Mouse (Mus musculus) embryonic facial prominence, embryonic 13.5 days (tissue): ENCODE results near the gene Dolpp1. TPM values are rescaled to one million over a fixed set of nuclear protein-coding genes. Genes with fewer than 3 reads are reported as not detected.

Experiments
- ATAC-seq: fragments of 200-750 bp; cut with Nextera tagmentation; 2 replicates; pipeline ENCODE4 v1.8.0; 2017; ENCODE audit warnings: low read depth; ENCODE audit not compliant: insufficient number of reproducible peaks, insufficient read depth, low FRiP score, low TSS enrichment
- H3K27ac ChIP-seq: fragments of 300-500 bp; sonication (generic); 2 replicates; pipeline ENCODE4 v1.5.1; 2015; ENCODE audit warnings: moderate library complexity, mild to moderate bottlenecking, inconsistent platforms
- H3K27me3 ChIP-seq: fragments of 300-500 bp; sonication (generic); 2 replicates; pipeline ENCODE4 v1.6.1; 2015; ENCODE audit warnings: mild to moderate bottlenecking, inconsistent platforms
- H3K36me3 ChIP-seq: fragments of 300-500 bp; sonication (generic); 2 replicates; pipeline ENCODE4 v1.6.1; 2015; ENCODE audit warnings: mild to moderate bottlenecking, inconsistent platforms
- H3K4me1 ChIP-seq: fragments of 300-500 bp; sonication (generic); 2 replicates; pipeline ENCODE4 v1.6.1; 2015; ENCODE audit warnings: inconsistent platforms
- H3K4me2 ChIP-seq: fragments of 300-500 bp; sonication (generic); 2 replicates; pipeline ENCODE4 v1.6.1; 2015; ENCODE audit warnings: moderate library complexity, mild to moderate bottlenecking, inconsistent platforms
- H3K4me3 ChIP-seq: fragments of 300-500 bp; sonication (generic); 2 replicates; pipeline ENCODE4 v1.5.1; 2015; ENCODE audit warnings: mild to moderate bottlenecking, inconsistent platforms
- H3K9ac ChIP-seq: fragments of 300-500 bp; sonication (generic); 2 replicates; pipeline ENCODE4 v1.6.1; 2015; ENCODE audit warnings: mild to moderate bottlenecking, inconsistent platforms
- H3K9me3 ChIP-seq: fragments of 300-500 bp; sonication (generic); 2 replicates; pipeline ENCODE4 v1.6.1; 2016; ENCODE audit warnings: inconsistent platforms
- WGBS: fragments of 180-500 bp; shearing (Covaris S2); methylation state at CpG from one replicate; pipeline ENCODE4 v1.1.7; 2015; ENCODE audit warnings: mixed read lengths; 5-methylcytosine and 5-hydroxymethylcytosine counted together
- polyA plus RNA-seq: library from polyadenylated mRNA; unstranded; fragments of >200 nt; fragmentation: Nextera tagmentation; extraction: Ambion mirVana; gene quantifications from 2 replicates; pipeline ENCODE4 v1.2.1, GENCODE M21; 2015

The Dolpp1 gene
- polyA plus RNA-seq, 1 experiment from 2014 or later = 34.9 TPM

GRCm38 (mm10) chr2:30358533-30359531 is 33.2 kb upstream of the Dolpp1 start, which contains the start of gene Sh3glb2:
TSS of gene Sh3glb2 (minus strand) at chr2:30359337.
- peaks cover 16% of the 10 kb centered on the region for H3K36me3 ChIP-seq
- peak within 1 kb of the TSS; percentile 97 for H3K4me2 ChIP-seq
- no peaks in the 10 kb centered on the region for H3K9me3 ChIP-seq
- WGBS = 2% methylated on average over 66 of the region's 73 CpGs
- H3K27ac ChIP-seq = peak within 1 kb of the TSS; percentile 57
- H3K9ac ChIP-seq = peak within 1 kb of the TSS; percentile 85
- peaks cover 24% of the 10 kb centered on the region for H3K4me1 ChIP-seq
- no peaks in the 10 kb centered on the region for H3K27me3 ChIP-seq
- H3K4me3 ChIP-seq = peak within 1 kb of the TSS; percentile 84
- peak; percentile 61 for ATAC-seq

GRCm38 (mm10) chr2:30360626-30361025 is 31.4 kb upstream of the Dolpp1 start:
- no peak overlapping the region for H3K9ac ChIP-seq
- peaks cover 35% of the 10 kb centered on the region for H3K4me1 ChIP-seq
- H3K27ac ChIP-seq = no peak overlapping the region
- H3K4me2 ChIP-seq = no peak overlapping the region
- 81% methylated on average over 10 of the region's 10 CpGs for WGBS
- no peak for ATAC-seq
- no peaks in the 10 kb centered on the region for H3K36me3 ChIP-seq
- no peaks in the 10 kb centered on the region for H3K27me3 ChIP-seq
- no peak overlapping the region for H3K4me3 ChIP-seq
- no peaks in the 10 kb centered on the region for H3K9me3 ChIP-seq

GRCm38 (mm10) chr2:30362865-30363264 is 29.2 kb upstream of the Dolpp1 start:
- Histone ChIP-seq H3K27me3 (no peaks in the 10 kb centered on the region), H3K4me1 (peaks cover 24% of the 10 kb centered on the region), H3K4me2 (no peak overlapping the region), H3K9me3 (no peaks in the 10 kb centered on the region), H3K36me3 (peaks cover 14% of the 10 kb centered on the region), H3K9ac (no peak overlapping the region), H3K4me3 (no peak overlapping the region), H3K27ac (no peak overlapping the region)
- ATAC-seq = no peak
- WGBS = 73% methylated on average over 5 of the region's 5 CpGs

GRCm38 (mm10) chr2:30363773-30364650 is 28.0 kb upstream of the Dolpp1 start, which contains the start of gene Miga2:
TSS of gene Miga2 (plus strand) at chr2:30364233.
- peaks cover 25% of the 10 kb centered on the region for H3K36me3 ChIP-seq
- peak within 1 kb of the TSS; percentile 90 for H3K9ac ChIP-seq
- no peaks in the 10 kb centered on the region for H3K27me3 ChIP-seq
- H3K4me2 ChIP-seq = peak within 1 kb of the TSS; percentile 95
- H3K4me1 ChIP-seq = peaks cover 14% of the 10 kb centered on the region
- H3K27ac ChIP-seq = peak within 1 kb of the TSS; percentile 74
- peak within 1 kb of the TSS; percentile 68 for H3K4me3 ChIP-seq
- WGBS = under 1% methylated on average over 54 of the region's 54 CpGs
- H3K9me3 ChIP-seq = no peaks in the 10 kb centered on the region
- ATAC-seq = peak; percentile 98

GRCm38 (mm10) chr2:30365281-30366069 is 26.6 kb upstream of the Dolpp1 start:
- Histone ChIP-seq H3K9me3 (no peaks in the 10 kb centered on the region), H3K4me2 (peak overlapping the region; percentile 95), H3K4me3 (peak overlapping the region; percentile 68), H3K9ac (peak overlapping the region; percentile 90), H3K27me3 (no peaks in the 10 kb centered on the region), H3K4me1 (peaks cover 14% of the 10 kb centered on the region), H3K36me3 (peaks cover 40% of the 10 kb centered on the region), H3K27ac (0 out of 2 replicates have a peak overlapping the region, but pooled peaks have one; percentile 4)
- 84% methylated on average over 2 of the region's 2 CpGs for WGBS
- ATAC-seq = no peak

GRCm38 (mm10) chr2:30366203-30366602 is 25.9 kb upstream of the Dolpp1 start:
- Histone ChIP-seq H3K27ac (0 out of 2 replicates have a peak overlapping the region, but pooled peaks have one; percentile 4), H3K27me3 (no peaks in the 10 kb centered on the region), H3K9me3 (no peaks in the 10 kb centered on the region), H3K4me2 (no peak overlapping the region), H3K36me3 (peaks cover 47% of the 10 kb centered on the region), H3K4me3 (no peak overlapping the region), H3K9ac (no peak overlapping the region), H3K4me1 (peaks cover 14% of the 10 kb centered on the region)
- no peak for ATAC-seq
- WGBS = 74% methylated on average over 5 of the region's 5 CpGs

GRCm38 (mm10) chr2:30371544-30371943 is 20.5 kb upstream of the Dolpp1 start:
- H3K4me3 ChIP-seq = no peak overlapping the region

GRCm38 (mm10) chr2:30372726-30373125 is 19.3 kb upstream of the Dolpp1 start:
- no peak for ATAC-seq
- Histone ChIP-seq H3K27ac (no peak overlapping the region), H3K36me3 (peaks cover 97% of the 10 kb centered on the region), H3K9ac (no peak overlapping the region), H3K4me1 (no peaks in the 10 kb centered on the region), H3K4me3 (no peak overlapping the region), H3K9me3 (no peaks in the 10 kb centered on the region), H3K4me2 (no peak overlapping the region), H3K27me3 (no peaks in the 10 kb centered on the region)
- 94% methylated on average over 5 of the region's 5 CpGs for WGBS

More at GRCm38 (mm10) chr2:30371544-30371943, 20.5 kb upstream of the Dolpp1 start:
- H3K27me3 ChIP-seq = no peaks in the 10 kb centered on the region
- no peak for ATAC-seq
- no peak overlapping the region for H3K9ac ChIP-seq
- peaks cover 97% of the 10 kb centered on the region for H3K36me3 ChIP-seq
- H3K27ac ChIP-seq = no peak overlapping the region
- H3K4me2 ChIP-seq = no peak overlapping the region
- H3K4me1 ChIP-seq = no peaks in the 10 kb centered on the region
- 96% methylated on average over 8 of the region's 8 CpGs for WGBS
- no peaks in the 10 kb centered on the region for H3K9me3 ChIP-seq

- Histone ChIP-seq H3K27me3 (no peaks in the 10 kb centered on the region), H3K9ac (no peak overlapping the region), H3K27ac (no peak overlapping the region), H3K36me3 (peaks cover 96% of the 10 kb centered on the region), H3K4me1 (no peaks in the 10 kb centered on the region), H3K4me2 (no peak overlapping the region), H3K4me3 (no peak overlapping the region), H3K9me3 (no peaks in the 10 kb centered on the region)
- WGBS = 90% methylated on average over 10 of the region's 10 CpGs
- ATAC-seq = no peak
Measured at GRCm38 (mm10) chr2:30375893-30376292, 16.2 kb upstream of the Dolpp1 start.

- Histone ChIP-seq H3K27me3 (no peaks in the 10 kb centered on the region), H3K4me3 (no peak overlapping the region), H3K9me3 (no peaks in the 10 kb centered on the region), H3K9ac (no peak overlapping the region), H3K4me2 (no peak overlapping the region), H3K27ac (no peak overlapping the region), H3K4me1 (no peaks in the 10 kb centered on the region), H3K36me3 (peaks cover 96% of the 10 kb centered on the region)
- WGBS = 86% methylated on average over 5 of the region's 5 CpGs
- no peak for ATAC-seq
Measured at GRCm38 (mm10) chr2:30377721-30378120, 14.3 kb upstream of the Dolpp1 start.
